Mouse (Mus musculus): ENCODE results near the gene Tec. TPM values are rescaled to one million over a fixed set of nuclear protein-coding genes. Genes with fewer than 3 reads are reported as not detected.
A peak's percentile ranks its signal among the peaks of the same experiment; 100 is the strongest.

Tec gene
- polyA plus RNA-seq, 1 experiment from 2014 or later: 5.1 TPM

GRCm38 (mm10) chr5:72886458-72887222 lies 18.4 kb upstream of the Tec start:
- ATAC-seq: no peak
- WGBS: 90% methylated on average over 19 of the region's 19 CpGs
- no peak overlapping the region for H3K9ac ChIP-seq (replicated peaks)
- H3K4me3 ChIP-seq (replicated peaks): no peak overlapping the region
- H3K4me2 ChIP-seq (replicated peaks): no peak overlapping the region
- no peaks in the 10 kb centered on the region for H3K36me3 ChIP-seq
- no peak overlapping the region for H3K27ac ChIP-seq
- H3K9me3 ChIP-seq: no peaks in the 10 kb centered on the region
- no peaks in the 10 kb centered on the region for H3K4me1 ChIP-seq (replicated peaks)
- H3K27me3 ChIP-seq: no peaks in the 10 kb centered on the region; the same call in none of the 2 replicates

GRCm38 (mm10) chr5:72883706-72884105 lies 15.4 kb upstream of the Tec start:
- Histone ChIP-seq H3K27ac (no peak overlapping the region), H3K4me1 (replicated peaks) (no peaks in the 10 kb centered on the region), H3K36me3 (no peaks in the 10 kb centered on the region), H3K9me3 (no peaks in the 10 kb centered on the region), H3K4me2 (replicated peaks) (no peak overlapping the region), H3K27me3 (no peaks in the 10 kb centered on the region; the same call in 1 of the 2 replicates), H3K9ac (replicated peaks) (no peak overlapping the region), H3K4me3 (replicated peaks) (no peak overlapping the region)
- WGBS: 85% methylated on average over 3 of the region's 3 CpGs
- no peak for ATAC-seq

- Histone ChIP-seq H3K4me2 (replicated peaks) (no peak overlapping the region), H3K27ac (no peak overlapping the region), H3K27me3 (no peaks in the 10 kb centered on the region), H3K9me3 (no peaks in the 10 kb centered on the region), H3K4me3 (replicated peaks) (no peak overlapping the region), H3K9ac (replicated peaks) (no peak overlapping the region), H3K4me1 (replicated peaks) (no peaks in the 10 kb centered on the region), H3K36me3 (no peaks in the 10 kb centered on the region)
- ATAC-seq: no peak
- 83% methylated on average over 2 of the region's 2 CpGs for WGBS
Measured at GRCm38 (mm10) chr5:72882412-72882765, 14.1 kb upstream of the Tec start.

- no peaks in the 10 kb centered on the region for H3K36me3 ChIP-seq
- H3K27ac ChIP-seq: no peak overlapping the region
- H3K9ac ChIP-seq (replicated peaks): no peak overlapping the region
- no peak overlapping the region for H3K4me2 ChIP-seq (replicated peaks)
- no peaks in the 10 kb centered on the region for H3K9me3 ChIP-seq
- WGBS: 93% methylated on average over 12 of the region's 12 CpGs
- ATAC-seq: no peak
- H3K4me1 ChIP-seq (replicated peaks): no peaks in the 10 kb centered on the region
- H3K4me3 ChIP-seq (replicated peaks): no peak overlapping the region
- no peaks in the 10 kb centered on the region for H3K27me3 ChIP-seq
Measured at GRCm38 (mm10) chr5:72881748-72882411, 13.6 kb upstream of the Tec start.

- H3K4me1 ChIP-seq (replicated peaks): peaks cover 7% of the 10 kb centered on the region; the same call in 1 of the 2 replicates
- no peak overlapping the region for H3K9ac ChIP-seq (replicated peaks)
- H3K27me3 ChIP-seq: no peaks in the 10 kb centered on the region; the same call in 1 of the 2 replicates
- H3K4me3 ChIP-seq (replicated peaks): no peak overlapping the region
- H3K36me3 ChIP-seq: no peaks in the 10 kb centered on the region
- no peaks in the 10 kb centered on the region for H3K9me3 ChIP-seq
- no peak for ATAC-seq
- 21% methylated on average over 5 of the region's 5 CpGs for WGBS
- H3K27ac ChIP-seq: no peak overlapping the region
- no peak overlapping the region for H3K4me2 ChIP-seq (replicated peaks)
Measured at GRCm38 (mm10) chr5:72879736-72880135, 11.5 kb upstream of the Tec start.

GRCm38 (mm10) chr5:72871114-72871513 lies 2.8 kb upstream of the Tec start:
- Histone ChIP-seq H3K4me3 (replicated peaks) (no peak overlapping the region), H3K4me2 (replicated peaks) (no peak overlapping the region), H3K4me1 (replicated peaks) (peaks cover 14% of the 10 kb centered on the region), H3K9ac (replicated peaks) (no peak overlapping the region), H3K9me3 (no peaks in the 10 kb centered on the region), H3K27me3 (peaks cover 22% of the 10 kb centered on the region), H3K27ac (no peak overlapping the region), H3K36me3 (no peaks in the 10 kb centered on the region)
- WGBS: 83% methylated on average over 4 of the region's 4 CpGs
- no peak for ATAC-seq

GRCm38 (mm10) chr5:72869779-72870608 lies 1.7 kb upstream of the Tec start:
- Histone ChIP-seq H3K4me2 (replicated peaks) (no peak overlapping the region), H3K36me3 (no peaks in the 10 kb centered on the region), H3K9ac (replicated peaks) (no peak overlapping the region), H3K27me3 (peaks cover 29% of the 10 kb centered on the region), H3K4me1 (replicated peaks) (peaks cover 11% of the 10 kb centered on the region), H3K4me3 (replicated peaks) (no peak overlapping the region), H3K9me3 (no peaks in the 10 kb centered on the region), H3K27ac (no peak overlapping the region)
- no peak for ATAC-seq
- WGBS: 78% methylated on average over 14 of the region's 14 CpGs

GRCm38 (mm10) chr5:72867036-72867672 lies 1.1 kb downstream of the Tec start:
- no peaks in the 10 kb centered on the region for H3K36me3 ChIP-seq
- H3K9ac ChIP-seq (replicated peaks): no peak overlapping the region
- peak overlapping the region; percentile 53; the same call in 1 of the 2 replicates for H3K4me3 ChIP-seq (replicated peaks)
- peaks cover 29% of the 10 kb centered on the region for H3K27me3 ChIP-seq
- no peak overlapping the region for H3K27ac ChIP-seq
- H3K4me2 ChIP-seq (replicated peaks): peak overlapping the region; percentile 91; the same call in 1 of the 2 replicates
- ATAC-seq: no peak
- 28% methylated on average over 16 of the region's 16 CpGs for WGBS
- no peaks in the 10 kb centered on the region for H3K9me3 ChIP-seq
- peaks cover 11% of the 10 kb centered on the region for H3K4me1 ChIP-seq (replicated peaks)

- Histone ChIP-seq H3K9me3 (no peaks in the 10 kb centered on the region), H3K4me3 (replicated peaks) (no peak overlapping the region), H3K9ac (replicated peaks) (no peak overlapping the region), H3K4me1 (replicated peaks) (peaks cover 11% of the 10 kb centered on the region), H3K27ac (no peak overlapping the region), H3K4me2 (replicated peaks) (no peak overlapping the region), H3K36me3 (no peaks in the 10 kb centered on the region), H3K27me3 (peaks cover 29% of the 10 kb centered on the region)
- WGBS: 54% methylated on average over 6 of the region's 6 CpGs
- no peak for ATAC-seq
Measured at GRCm38 (mm10) chr5:72866260-72866905, 1.9 kb downstream of the Tec start.

GRCm38 (mm10) chr5:72864654-72865178 lies 3.6 kb downstream of the Tec start:
- no peak overlapping the region for H3K4me3 ChIP-seq (replicated peaks)
- 0 out of 2 replicates have a peak, but pooled peaks cover 2% of the 10 kb centered on the region for H3K9me3 ChIP-seq
- 79% methylated on average over 3 of the region's 3 CpGs for WGBS
- no peak overlapping the region for H3K9ac ChIP-seq (replicated peaks)
- H3K27me3 ChIP-seq: peaks cover 29% of the 10 kb centered on the region
- peaks cover 11% of the 10 kb centered on the region for H3K4me1 ChIP-seq (replicated peaks)
- H3K36me3 ChIP-seq: no peaks in the 10 kb centered on the region
- H3K4me2 ChIP-seq (replicated peaks): no peak overlapping the region
- no peak overlapping the region for H3K27ac ChIP-seq
- no peak for ATAC-seq

GRCm38 (mm10) chr5:72863166-72863565 lies 5.1 kb downstream of the Tec start:
- 87% methylated on average over 9 of the region's 9 CpGs for WGBS

More at GRCm38 (mm10) chr5:72863166-72863565, 5.1 kb downstream of the Tec start:
- ATAC-seq: no peak
- Histone ChIP-seq H3K4me2 (replicated peaks) (no peak overlapping the region), H3K4me3 (replicated peaks) (no peak overlapping the region), H3K27me3 (peaks cover 28% of the 10 kb centered on the region), H3K9me3 (0 out of 2 replicates have a peak, but pooled peaks cover 5% of the 10 kb centered on the region), H3K27ac (no peak overlapping the region), H3K36me3 (no peaks in the 10 kb centered on the region), H3K9ac (replicated peaks) (no peak overlapping the region), H3K4me1 (replicated peaks) (peaks cover 6% of the 10 kb centered on the region)
